Mouse (Mus musculus): Measurements from ENCODE around the gene Egfem1.

DNA sequence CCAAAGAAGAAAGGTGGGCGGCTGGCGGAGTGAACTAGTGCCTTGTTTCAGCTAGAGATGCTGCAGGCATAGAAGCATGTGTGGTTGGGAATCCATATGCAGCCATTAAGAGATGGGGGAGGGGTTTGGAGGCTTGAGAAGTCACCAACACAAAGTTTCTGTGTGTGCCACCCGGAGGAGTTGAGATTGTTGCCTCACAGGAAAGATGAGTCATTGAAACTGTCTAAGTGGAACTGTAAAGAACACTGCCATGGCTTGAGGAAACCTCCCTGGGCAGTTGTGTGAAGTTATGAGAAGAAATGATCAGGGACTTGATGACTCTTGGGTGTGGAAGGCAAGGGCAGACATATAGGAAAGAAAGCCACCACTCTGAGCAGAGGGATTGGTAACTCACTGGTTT is 32.7 kb downstream of the Egfem1 start:
- TF ChIP-seq CTCF (IDR thresholded peaks at IDR 0.05) (no peak), POLR2A (IDR thresholded peaks at IDR 0.05; ENCODE audit: insufficient read depth, low read depth, low read length) (no peak), EP300 (IDR thresholded peaks at IDR 0.05; ENCODE audit: insufficient read depth, low read depth, low read length) (no peak)

Measured in heart, adult 2 months (tissue).